Mouse (Mus musculus) hindbrain, embryonic 15.5 days (tissue): ENCODE measurements around the gene BC030500. TPM values are rescaled to one million over a fixed set of nuclear protein-coding genes. Genes with fewer than 3 reads are reported as not detected.

Experiments used
- polyA plus RNA-seq: library from polyadenylated mRNA; unstranded; fragments of >200 nt; fragmentation: Nextera tagmentation; extraction: Ambion mirVana; gene quantifications from 2 replicates; pipeline ENCODE4 v1.2.1, GENCODE M21; 2015

Gene BC030500
- polyA plus RNA-seq, 1 experiment from 2014 or later, result 19.4 TPM

Other genes with a start within 250 kb of the BC030500 start
- 16.5 and 17.5 TPM in 2 replicates for gene Galntl6, start 885 bp downstream of the BC030500 start, polyA plus RNA-seq